Comparison of ENCODE assay signal across 7 mouse cellular contexts in the genomic region with DNA sequence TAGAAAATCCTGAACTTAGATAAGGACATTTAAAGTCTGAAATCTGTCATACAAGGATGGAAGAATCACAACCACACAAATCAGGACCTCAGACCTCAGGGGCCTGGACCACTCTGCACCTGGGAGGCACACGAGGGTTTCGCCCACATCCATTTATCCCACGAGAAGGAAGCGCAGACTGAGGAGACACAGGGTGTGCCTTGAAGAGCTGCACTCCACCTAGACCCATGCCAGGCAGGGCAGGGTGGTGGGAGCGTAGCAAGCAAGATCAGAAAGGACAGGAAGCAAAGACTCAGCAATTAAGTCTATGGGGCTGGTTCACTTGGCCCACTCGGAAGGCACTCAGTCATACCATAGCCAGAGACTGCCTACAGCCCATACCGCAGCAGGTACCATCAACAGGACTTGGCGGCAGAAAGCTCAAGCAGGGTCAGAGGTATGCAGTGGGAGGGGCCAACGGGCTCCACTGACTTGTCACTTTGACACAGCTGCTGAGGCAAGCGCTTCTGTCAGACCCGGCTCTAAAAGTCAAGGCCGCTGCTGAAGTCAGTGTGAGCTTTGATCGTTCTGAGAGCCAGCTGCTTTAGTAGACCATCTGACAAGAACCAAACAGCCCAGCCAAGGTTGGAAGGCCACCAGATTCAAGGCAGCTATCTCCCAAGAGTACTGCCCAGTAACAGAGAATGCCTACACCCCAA.
DNase-seq lines count a peak whose midpoint lies in the region; ATAC-seq lines count a peak whose summit lies in the region.

No protein-coding gene starts in this region.

- no peaks in the 10 kb centered on the region for H3K9me3 ChIP-seq in heart, embryonic 16.5 days (replicated peaks; ENCODE audit: control insufficient read depth, low read length)
- no peaks in the 10 kb centered on the region for H3K9me3 ChIP-seq in liver, embryonic 11.5 days (ENCODE audit: control insufficient read depth, low read length)
- H3K9me3 ChIP-seq in stomach, embryonic 16.5 days (replicated peaks; ENCODE audit: control insufficient read depth, low read length): no peaks in the 10 kb centered on the region
- no peaks in the 10 kb centered on the region for H3K9me3 ChIP-seq in forebrain, embryonic 16.5 days (ENCODE audit: control insufficient read depth, low read length)

- no peaks in the 10 kb centered on the region for H3K27me3 ChIP-seq in heart, embryonic 16.5 days (ENCODE audit: control insufficient read depth, insufficient read depth, low read length)
- H3K27me3 ChIP-seq in liver, embryonic 11.5 days (replicated peaks; ENCODE audit: control insufficient read depth, insufficient read depth, low read length): no peaks in the 10 kb centered on the region
- no peaks in the 10 kb centered on the region for H3K27me3 ChIP-seq in stomach, embryonic 16.5 days (ENCODE audit: control insufficient read depth, insufficient read depth, low read length)
- no peaks in the 10 kb centered on the region for H3K27me3 ChIP-seq in forebrain, embryonic 16.5 days (replicated peaks; ENCODE audit: control insufficient read depth, insufficient read depth, low read length)

- peak; percentile 49; the same call in 1 of the 2 replicates for ATAC-seq in heart, embryonic 16.5 days (replicated peaks; ENCODE audit: extremely low read depth, insufficient read depth, low FRiP score)
- ATAC-seq in liver, embryonic 11.5 days (replicated peaks; ENCODE audit: low FRiP score): peak; percentile 65
- peak; percentile 66 for ATAC-seq in stomach, embryonic 16.5 days (ENCODE audit: insufficient read depth, low FRiP score)
- ATAC-seq in megakaryocyte, adult 5-6 weeks (ENCODE audit: poor library complexity, severe bottlenecking): no peak
- no peak for ATAC-seq in forebrain, embryonic 16.5 days

- peaks cover 8% of the 10 kb centered on the region for H3K4me1 ChIP-seq in heart, embryonic 16.5 days (ENCODE audit: control insufficient read depth, insufficient read depth, low read length)
- peaks cover 27% of the 10 kb centered on the region for H3K4me1 ChIP-seq in liver, embryonic 11.5 days (replicated peaks; ENCODE audit: control insufficient read depth, insufficient read depth, low read length)
- peaks cover 4% of the 10 kb centered on the region; the same call in 1 of the 2 replicates for H3K4me1 ChIP-seq in stomach, embryonic 16.5 days (ENCODE audit: control insufficient read depth, insufficient read depth, low read length)
- peaks cover 9% of the 10 kb centered on the region for H3K4me1 ChIP-seq in forebrain, embryonic 16.5 days (replicated peaks; ENCODE audit: control insufficient read depth, insufficient read depth, low read length)

- H3K4me2 ChIP-seq in heart, embryonic 16.5 days (ENCODE audit: low read depth, low read length): peak overlapping the region; percentile 24; the same call in 1 of the 2 replicates
- H3K4me2 ChIP-seq in liver, embryonic 11.5 days: 0 out of 2 replicates have a peak overlapping the region, but pooled peaks have one; percentile 34
- no peak overlapping the region for H3K4me2 ChIP-seq in stomach, embryonic 16.5 days (ENCODE audit: low read depth, low read length)
- no peak overlapping the region for H3K4me2 ChIP-seq in forebrain, embryonic 16.5 days (ENCODE audit: low read length)

- peak; percentile 77 for DNase-seq in R1 (ENCODE audit: low read depth, low spot score)
- DNase-seq in adrenal gland, adult 8-10 months: peak; percentile 94
- DNase-seq in liver, embryonic 11.5 days (ENCODE audit: low spot score): peak; percentile 40

- no peak overlapping the region for H3K9ac ChIP-seq in heart, embryonic 16.5 days (ENCODE audit: low read length)
- no peak overlapping the region for H3K9ac ChIP-seq in liver, embryonic 11.5 days (ENCODE audit: low read depth, low read length)
- no peak overlapping the region for H3K9ac ChIP-seq in stomach, embryonic 16.5 days (ENCODE audit: low read length)
- no peak overlapping the region for H3K9ac ChIP-seq in forebrain, embryonic 16.5 days (replicated peaks; ENCODE audit: low read depth, low read length)

- no peaks in the 10 kb centered on the region for H3K36me3 ChIP-seq in heart, embryonic 16.5 days (ENCODE audit: control insufficient read depth, insufficient read depth)
- H3K36me3 ChIP-seq in liver, embryonic 11.5 days (ENCODE audit: control insufficient read depth, insufficient read depth, low read length): no peaks in the 10 kb centered on the region
- no peaks in the 10 kb centered on the region for H3K36me3 ChIP-seq in stomach, embryonic 16.5 days (ENCODE audit: control insufficient read depth, insufficient read depth, low read length)
- no peaks in the 10 kb centered on the region for H3K36me3 ChIP-seq in forebrain, embryonic 16.5 days (ENCODE audit: control insufficient read depth, insufficient read depth)

- WGBS in heart, embryonic 16.5 days: 38% methylated on average over 13 of the region's 13 CpGs
- WGBS in liver, embryonic 11.5 days: 41% methylated on average over 13 of the region's 13 CpGs
- 46% methylated on average over 13 of the region's 13 CpGs for WGBS in stomach, embryonic 16.5 days
- 72% methylated on average over 13 of the region's 13 CpGs for WGBS in forebrain, embryonic 16.5 days

- H3K4me3 ChIP-seq in heart, embryonic 16.5 days (ENCODE audit: low read length): no peak overlapping the region
- H3K4me3 ChIP-seq in liver, embryonic 11.5 days (ENCODE audit: low read depth, low read length): no peak overlapping the region
- H3K4me3 ChIP-seq in stomach, embryonic 16.5 days (replicated peaks; ENCODE audit: low read length): no peak overlapping the region
- H3K4me3 ChIP-seq in forebrain, embryonic 16.5 days (replicated peaks; ENCODE audit: low read length): no peak overlapping the region

- no peak overlapping the region for H3K27ac ChIP-seq in heart, embryonic 16.5 days (ENCODE audit: low read length)
- H3K27ac ChIP-seq in liver, embryonic 11.5 days (ENCODE audit: low read depth, low read length): no peak overlapping the region
- H3K27ac ChIP-seq in stomach, embryonic 16.5 days (ENCODE audit: low read length): no peak overlapping the region
- H3K27ac ChIP-seq in forebrain, embryonic 16.5 days (ENCODE audit: low read length): no peak overlapping the region

Comparison
In these comparisons a context has a peak if more than half of its experiments do, and no peak if none do; other contexts are left out.
1. DNase-seq: peak in every context shown above with its lines; median percentile 94 in adrenal gland, adult 8-10 months; 77 in R1; 40 in liver, embryonic 11.5 days.
2. ATAC-seq: peak in heart, embryonic 16.5 days (single experiment), liver, embryonic 11.5 days (single experiment) and stomach, embryonic 16.5 days (single experiment); none in megakaryocyte, adult 5-6 weeks (single experiment) and forebrain, embryonic 16.5 days (single experiment).
3. H3K4me2 ChIP-seq: peak in heart, embryonic 16.5 days (single experiment) and liver, embryonic 11.5 days (single experiment); none in stomach, embryonic 16.5 days (single experiment) and forebrain, embryonic 16.5 days (single experiment).